Mouse (Mus musculus) lung, postnatal 0 days (tissue): Measurements from ENCODE around the gene Efl1.

ENCODE experiments used
- CTCF ChIP-seq: IDR thresholded peaks from 2 replicates; pipeline ENCODE4 v1.5.1; 2016; ENCODE audit warnings: antibody characterized with exemption, mild to moderate bottlenecking
- EP300 ChIP-seq: IDR thresholded peaks from 2 replicates; pipeline ENCODE4 v1.6.1; 2016; ENCODE audit warnings: antibody characterized with exemption, mild to moderate bottlenecking, control low read depth

DNA sequence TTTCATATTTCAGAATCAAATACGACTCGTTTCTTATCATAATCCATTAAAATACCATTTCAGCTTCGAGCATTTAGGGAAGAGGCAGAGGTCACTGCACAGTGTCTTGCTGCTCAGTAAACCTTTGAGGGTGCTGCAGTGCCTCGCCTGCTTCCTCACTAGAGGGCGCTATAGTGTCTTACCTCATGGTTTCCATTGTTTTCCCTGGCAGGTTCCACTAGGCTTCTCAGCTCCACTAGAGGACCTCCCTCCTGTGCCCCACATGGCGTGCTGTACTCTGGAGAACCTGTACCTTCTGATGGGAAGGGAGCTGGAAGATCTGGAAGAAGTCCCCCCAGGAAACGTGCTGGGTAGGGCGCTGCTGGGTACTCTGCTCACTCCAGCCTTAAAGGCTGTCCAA lies 49.3 kb downstream of the Efl1 start:
- TF ChIP-seq CTCF: peak; percentile 56
- TF ChIP-seq EP300: no peak
